Mouse (Mus musculus) C2C12 (cell line): ENCODE results near the gene Dcaf7. TPM values are rescaled to one million over a fixed set of nuclear protein-coding genes. Genes with fewer than 3 reads are reported as not detected.

ENCODE experiments used
- H3K27me3 ChIP-seq: one replicate; pipeline ENCODE4 v1.6.1; 2011; ENCODE audit not compliant: control insufficient read depth, insufficient read depth, insufficient read length
- H3K36me3 ChIP-seq: one replicate; pipeline ENCODE4 v1.6.1; 2011; ENCODE audit not compliant: control insufficient read depth, insufficient read depth
- H3K4me3 ChIP-seq: one replicate; pipeline ENCODE4 v1.5.1; 2011; ENCODE audit warnings: mild to moderate bottlenecking, control low read depth; ENCODE audit not compliant: poor library complexity, insufficient read depth, severe bottlenecking
- H3K79me2 ChIP-seq: one replicate; pipeline ENCODE4 v1.6.1; 2011; ENCODE audit not compliant: control insufficient read depth, insufficient read depth
- H3K79me3 ChIP-seq: one replicate; pipeline ENCODE4 v1.6.1; 2011; ENCODE audit warnings: low read depth, control low read depth
- H3ac ChIP-seq: one replicate; pipeline ENCODE3; 2011; ENCODE audit warnings: low read depth; ENCODE audit not compliant: control insufficient read depth, insufficient read length
- CEBPB ChIP-seq: IDR thresholded peaks from one replicate; pipeline ENCODE4 v1.6.1; 2011; ENCODE audit warnings: low read depth, mild to moderate bottlenecking, control low read depth, moderate library complexity
- CTCF ChIP-seq: IDR thresholded peaks from one replicate; pipeline ENCODE4 v1.5.1; 2011; ENCODE audit not compliant: control insufficient read depth, insufficient read depth, insufficient read length
- FOSL1 ChIP-seq: IDR thresholded peaks from one replicate; pipeline ENCODE4 v1.8.0; 2011; ENCODE audit warnings: mild to moderate bottlenecking, low read length; ENCODE audit not compliant: poor library complexity, insufficient read depth, severe bottlenecking
- MAX ChIP-seq: IDR thresholded peaks from one replicate; pipeline ENCODE4 v1.6.1; 2011; ENCODE audit warnings: mild to moderate bottlenecking, control low read depth
- MYOD1 ChIP-seq: IDR thresholded peaks from one replicate; pipeline ENCODE4 v1.6.1; 2011; ENCODE audit warnings: low read depth; ENCODE audit not compliant: control insufficient read depth, insufficient read length
- MYOG ChIP-seq: IDR thresholded peaks from one replicate; pipeline ENCODE4 v1.6.1; 2011; ENCODE audit not compliant: control insufficient read depth, insufficient read length; ENCODE audit errors: extremely low read depth
- USF1 ChIP-seq: IDR thresholded peaks from one replicate; pipeline ENCODE4 v1.6.1; 2011; ENCODE audit warnings: low read depth, mild to moderate bottlenecking, control low read depth, moderate library complexity
- polyA plus RNA-seq: library from polyadenylated mRNA; unstranded; fragments of >200 nt; fragmentation: generic; extraction: Trizol; gene quantifications from one replicate; pipeline ENCODE4 v1.2.1, GENCODE M21; 2012; ENCODE audit warnings: missing spikeins

The Dcaf7 gene
- polyA plus RNA-seq, 1 experiment, result 35.2 TPM

DNA sequence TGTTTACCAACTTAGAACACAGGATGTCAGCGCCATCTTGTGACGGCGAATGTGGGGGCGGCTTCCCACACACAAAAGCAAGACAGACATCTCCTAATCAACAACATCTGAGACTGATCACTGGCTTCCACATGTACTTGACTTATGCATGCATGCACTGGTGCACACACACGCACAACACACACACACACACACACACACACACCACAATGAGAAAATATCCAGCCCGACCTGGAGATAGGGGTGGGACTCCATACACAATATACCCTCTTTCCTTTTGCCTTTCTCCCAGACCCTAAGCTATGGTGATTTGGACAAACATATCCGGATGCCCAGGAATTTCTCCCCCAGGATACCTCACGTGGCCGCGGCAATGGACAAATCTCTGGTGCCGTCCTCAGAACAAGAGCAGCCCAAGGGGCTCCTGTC is 3.2 kb upstream of the Dcaf7 start:
- Histone ChIP-seq H3K79me3 (peaks cover 16% of the 10 kb centered on the region), H3K4me3 (no peak overlapping the region), H3ac (no peak overlapping the region), H3K27me3 (no peaks in the 10 kb centered on the region), H3K36me3 (no peaks in the 10 kb centered on the region), H3K79me2 (peaks cover 18% of the 10 kb centered on the region)
- TF ChIP-seq CTCF (no peak), MAX (no peak), CEBPB (no peak)

DNA sequence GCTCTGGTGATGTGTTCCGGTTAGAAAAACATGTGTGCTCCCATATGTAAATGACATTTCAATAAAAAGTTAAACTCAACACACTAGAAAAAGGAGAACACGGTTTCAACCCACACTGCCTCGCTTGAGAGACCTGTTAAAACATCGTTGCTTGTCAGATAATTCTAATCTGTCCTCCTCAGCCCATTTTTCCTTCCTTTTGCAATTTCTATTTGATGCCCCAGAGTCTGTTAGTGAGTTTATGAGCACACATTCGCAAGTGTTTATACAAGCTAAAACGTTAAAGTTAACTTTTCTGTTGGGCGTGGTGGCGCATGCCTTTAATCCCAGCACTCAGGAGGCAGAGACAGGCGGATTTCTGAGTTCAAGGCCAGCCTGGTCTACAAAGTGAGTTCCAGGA is 1.7 kb upstream of the Dcaf7 start:
- Histone ChIP-seq H3ac (no peak overlapping the region), H3K27me3 (no peaks in the 10 kb centered on the region), H3K79me2 (peaks cover 33% of the 10 kb centered on the region), H3K79me3 (peaks cover 30% of the 10 kb centered on the region), H3K4me3 (no peak overlapping the region), H3K36me3 (no peaks in the 10 kb centered on the region)
- TF ChIP-seq FOSL1 (no peak), CEBPB (no peak), MYOG (no peak), MYOD1 (no peak), CTCF (no peak), MAX (no peak), USF1 (no peak)

- peaks cover 57% of the 10 kb centered on the region for H3K79me2 ChIP-seq
- H3ac ChIP-seq, result peak overlapping the region; percentile 84
- H3K36me3 ChIP-seq, result no peaks in the 10 kb centered on the region
- H3K79me3 ChIP-seq, result peaks cover 51% of the 10 kb centered on the region
- no peak for TF ChIP-seq MYOD1
- TF ChIP-seq MAX, result no peak
- no peak for TF ChIP-seq CTCF
- no peak for TF ChIP-seq MYOG
- no peak for TF ChIP-seq FOSL1
- TF ChIP-seq CEBPB, result no peak
- no peak for TF ChIP-seq USF1
- H3K27me3 ChIP-seq, result no peaks in the 10 kb centered on the region
- H3K4me3 ChIP-seq, result peak overlapping the region; percentile 98
Measured at GRCm38 (mm10) chr11:106037418-106037751, 713 bp downstream of the Dcaf7 start.

- no peaks in the 10 kb centered on the region for H3K27me3 ChIP-seq
- H3K4me3 ChIP-seq, result no peak overlapping the region
- H3K79me2 ChIP-seq, result peaks cover 78% of the 10 kb centered on the region
- H3K36me3 ChIP-seq, result peaks cover 18% of the 10 kb centered on the region
- no peak overlapping the region for H3ac ChIP-seq
- H3K79me3 ChIP-seq, result peaks cover 52% of the 10 kb centered on the region
- TF ChIP-seq FOSL1 (no peak), CEBPB (no peak), MYOG (no peak), MYOD1 (no peak), CTCF (no peak), USF1 (no peak), MAX (no peak)
Measured at GRCm38 (mm10) chr11:106044349-106044748, 7.7 kb downstream of the Dcaf7 start.

GRCm38 (mm10) chr11:106045256-106045655 is 8.6 kb downstream of the Dcaf7 start:
- peaks cover 25% of the 10 kb centered on the region for H3K36me3 ChIP-seq
- peaks cover 44% of the 10 kb centered on the region for H3K79me3 ChIP-seq
- H3K27me3 ChIP-seq, result no peaks in the 10 kb centered on the region
- H3K79me2 ChIP-seq, result peaks cover 69% of the 10 kb centered on the region
- no peak overlapping the region for H3ac ChIP-seq
- TF ChIP-seq CTCF (no peak), MYOG (no peak), MAX (no peak), MYOD1 (no peak), USF1 (no peak), CEBPB (no peak), FOSL1 (no peak)
- no peak overlapping the region for H3K4me3 ChIP-seq

GRCm38 (mm10) chr11:106045780-106046179 is 9.1 kb downstream of the Dcaf7 start:
- Histone ChIP-seq H3K36me3 (peaks cover 30% of the 10 kb centered on the region), H3K27me3 (no peaks in the 10 kb centered on the region), H3K79me3 (peaks cover 39% of the 10 kb centered on the region), H3ac (no peak overlapping the region), H3K4me3 (no peak overlapping the region), H3K79me2 (peaks cover 64% of the 10 kb centered on the region)
- TF ChIP-seq MAX (no peak), CTCF (no peak), FOSL1 (no peak), MYOD1 (no peak), CEBPB (no peak), USF1 (no peak), MYOG (no peak)
